Mouse (Mus musculus) intestine, embryonic 16.5 days (tissue): ENCODE data around the gene Kif23. TPM values are rescaled to one million over a fixed set of nuclear protein-coding genes. Genes with fewer than 3 reads are reported as not detected.
A peak's percentile ranks its signal among the peaks of the same experiment; 100 is the strongest.

Experiments used
- ATAC-seq: fragments of 200-750 bp; cut with Nextera tagmentation; 2 replicates; pipeline ENCODE4 v1.8.0; 2017; ENCODE audit warnings: moderate TSS enrichment, moderate library complexity
- H3K27ac ChIP-seq: fragments of 300-500 bp; sonication (generic); 2 replicates; pipeline ENCODE4 v1.5.1; 2014; ENCODE audit warnings: mild to moderate bottlenecking, low read length
- H3K27me3 ChIP-seq: fragments of 300-500 bp; sonication (generic); replicated peaks from 2 replicates; pipeline ENCODE4 v1.6.1; 2014; ENCODE audit warnings: low read length, control low read depth, mixed read lengths; ENCODE audit not compliant: control insufficient read depth, insufficient read depth
- H3K36me3 ChIP-seq: fragments of 300-500 bp; sonication (generic); 2 replicates; pipeline ENCODE4 v1.6.1; 2014; ENCODE audit warnings: low read length, control low read depth; ENCODE audit not compliant: control insufficient read depth, insufficient read depth
- H3K4me1 ChIP-seq: fragments of 300-500 bp; sonication (generic); 2 replicates; pipeline ENCODE4 v1.6.1; 2014; ENCODE audit warnings: low read length, control low read depth, mixed read lengths; ENCODE audit not compliant: control insufficient read depth, insufficient read depth
- H3K4me2 ChIP-seq: fragments of 300-500 bp; sonication (generic); 2 replicates; pipeline ENCODE4 v1.6.1; 2014; ENCODE audit warnings: low read depth, low read length, control low read depth
- H3K4me3 ChIP-seq: fragments of 300-500 bp; sonication (generic); 2 replicates; pipeline ENCODE4 v1.5.1; 2014; ENCODE audit warnings: mild to moderate bottlenecking, low read length
- H3K9ac ChIP-seq: fragments of 300-500 bp; sonication (generic); 2 replicates; pipeline ENCODE4 v1.6.1; 2014; ENCODE audit warnings: low read depth, low read length
- H3K9me3 ChIP-seq: fragments of 300-500 bp; sonication (generic); 2 replicates; pipeline ENCODE4 v1.6.1; 2016; ENCODE audit warnings: low read length, control low read depth; ENCODE audit not compliant: control insufficient read depth
- WGBS: fragments of 180-500 bp; shearing (Covaris S2); extraction: QIAGEN DNeasy Blood & Tissue Kit; methylation state at CpG from one replicate; pipeline ENCODE4 v1.1.7; 2014; 5-methylcytosine and 5-hydroxymethylcytosine counted together
- polyA plus RNA-seq: library from polyadenylated mRNA; unstranded; fragments of >200 nt; fragmentation: Nextera tagmentation; extraction: Ambion mirVana; gene quantifications from 2 replicates; pipeline ENCODE4 v1.2.1, GENCODE M21; 2015

Gene Kif23
- polyA plus RNA-seq, 1 experiment from 2014 or later = 82.8 TPM

- H3K4me1 ChIP-seq = 0 out of 2 replicates have a peak, but pooled peaks cover 3% of the 10 kb centered on the region
- H3K36me3 ChIP-seq = no peaks in the 10 kb centered on the region
- WGBS = 2% methylated on average over 7 of the region's 8 CpGs
- ATAC-seq = peak; percentile 61; the same call in 1 of the 2 replicates
- no peak overlapping the region for H3K4me2 ChIP-seq
- H3K27ac ChIP-seq = no peak overlapping the region
- H3K9me3 ChIP-seq = no peaks in the 10 kb centered on the region
- H3K9ac ChIP-seq = no peak overlapping the region
- H3K27me3 ChIP-seq = 0 out of 2 replicates have a peak, but pooled peaks cover 12% of the 10 kb centered on the region
- no peak overlapping the region for H3K4me3 ChIP-seq
Observed at GRCm38 (mm10) chr9:61898401-61898800, 48.2 kb downstream of the Kif23 start.

GRCm38 (mm10) chr9:61895014-61895413 is 51.6 kb downstream of the Kif23 start:
- H3K27ac ChIP-seq = no peak overlapping the region
- H3K9me3 ChIP-seq = no peaks in the 10 kb centered on the region
- 0 out of 2 replicates have a peak, but pooled peaks cover 3% of the 10 kb centered on the region for H3K4me1 ChIP-seq
- 0 out of 2 replicates have a peak, but pooled peaks cover 10% of the 10 kb centered on the region for H3K27me3 ChIP-seq
- no peak overlapping the region for H3K4me2 ChIP-seq
- 47% methylated on average over 8 of the region's 8 CpGs for WGBS
- no peak overlapping the region for H3K9ac ChIP-seq
- no peak overlapping the region for H3K4me3 ChIP-seq
- no peak for ATAC-seq
- no peaks in the 10 kb centered on the region for H3K36me3 ChIP-seq

GRCm38 (mm10) chr9:61889855-61890254 is 56.7 kb downstream of the Kif23 start:
- no peak for ATAC-seq
- no peak overlapping the region for H3K4me2 ChIP-seq
- H3K9me3 ChIP-seq = no peaks in the 10 kb centered on the region
- no peaks in the 10 kb centered on the region for H3K36me3 ChIP-seq
- no peak overlapping the region for H3K27ac ChIP-seq
- no peaks in the 10 kb centered on the region for H3K27me3 ChIP-seq
- H3K4me1 ChIP-seq = no peaks in the 10 kb centered on the region
- WGBS = 63% methylated on average over 8 of the region's 8 CpGs
- no peak overlapping the region for H3K4me3 ChIP-seq
- H3K9ac ChIP-seq = no peak overlapping the region

GRCm38 (mm10) chr9:61887661-61888379 is 58.8 kb downstream of the Kif23 start:
- no peaks in the 10 kb centered on the region for H3K4me1 ChIP-seq
- no peaks in the 10 kb centered on the region for H3K36me3 ChIP-seq
- no peak overlapping the region for H3K27ac ChIP-seq
- no peak overlapping the region for H3K4me3 ChIP-seq
- H3K4me2 ChIP-seq = no peak overlapping the region
- ATAC-seq = no peak
- no peak overlapping the region for H3K9ac ChIP-seq
- WGBS = 59% methylated on average over 11 of the region's 11 CpGs
- H3K9me3 ChIP-seq = no peaks in the 10 kb centered on the region
- no peaks in the 10 kb centered on the region for H3K27me3 ChIP-seq

GRCm38 (mm10) chr9:61885964-61886363 is 60.6 kb downstream of the Kif23 start:
- Histone ChIP-seq H3K27ac (no peak overlapping the region), H3K4me3 (no peak overlapping the region), H3K4me2 (no peak overlapping the region), H3K4me1 (no peaks in the 10 kb centered on the region), H3K9me3 (no peaks in the 10 kb centered on the region), H3K9ac (no peak overlapping the region), H3K27me3 (no peaks in the 10 kb centered on the region), H3K36me3 (no peaks in the 10 kb centered on the region)
- WGBS = 81% methylated on average over 7 of the region's 7 CpGs
- ATAC-seq = no peak

- H3K9me3 ChIP-seq = no peaks in the 10 kb centered on the region
- no peak for ATAC-seq
- 70% methylated on average over 13 of the region's 13 CpGs for WGBS
Observed at GRCm38 (mm10) chr9:61884936-61885335, 61.6 kb downstream of the Kif23 start.

GRCm38 (mm10) chr9:61884375-61884774 is 62.2 kb downstream of the Kif23 start:
- Histone ChIP-seq H3K4me2 (no peak overlapping the region), H3K9me3 (no peaks in the 10 kb centered on the region), H3K4me1 (no peaks in the 10 kb centered on the region), H3K9ac (no peak overlapping the region), H3K27ac (no peak overlapping the region), H3K4me3 (no peak overlapping the region), H3K36me3 (no peaks in the 10 kb centered on the region), H3K27me3 (no peaks in the 10 kb centered on the region)
- WGBS = 78% methylated on average over 7 of the region's 7 CpGs
- no peak for ATAC-seq

More at GRCm38 (mm10) chr9:61884936-61885335, 61.6 kb downstream of the Kif23 start:
- H3K4me1 ChIP-seq = no peaks in the 10 kb centered on the region
- no peaks in the 10 kb centered on the region for H3K27me3 ChIP-seq
- no peak overlapping the region for H3K4me3 ChIP-seq
- H3K4me2 ChIP-seq = no peak overlapping the region
- H3K9ac ChIP-seq = no peak overlapping the region
- H3K36me3 ChIP-seq = no peaks in the 10 kb centered on the region
- no peak overlapping the region for H3K27ac ChIP-seq

- Histone ChIP-seq H3K9me3 (no peaks in the 10 kb centered on the region), H3K9ac (no peak overlapping the region), H3K4me1 (0 out of 2 replicates have a peak, but pooled peaks cover 4% of the 10 kb centered on the region), H3K27me3 (no peaks in the 10 kb centered on the region), H3K36me3 (no peaks in the 10 kb centered on the region), H3K4me2 (no peak overlapping the region), H3K27ac (no peak overlapping the region), H3K4me3 (no peak overlapping the region)
- no peak for ATAC-seq
- 67% methylated on average over 3 of the region's 3 CpGs for WGBS
Observed at GRCm38 (mm10) chr9:61882179-61882578, 64.4 kb downstream of the Kif23 start.

GRCm38 (mm10) chr9:61878889-61879288 is 67.7 kb downstream of the Kif23 start:
- H3K9ac ChIP-seq = no peak overlapping the region
- no peak for ATAC-seq
- H3K27ac ChIP-seq = no peak overlapping the region
- WGBS = 43% methylated on average over 2 of the region's 2 CpGs
- H3K4me2 ChIP-seq = no peak overlapping the region
- 0 out of 2 replicates have a peak, but pooled peaks cover 4% of the 10 kb centered on the region for H3K4me1 ChIP-seq
- H3K9me3 ChIP-seq = no peaks in the 10 kb centered on the region
- H3K4me3 ChIP-seq = no peak overlapping the region
- H3K36me3 ChIP-seq = no peaks in the 10 kb centered on the region
- no peaks in the 10 kb centered on the region for H3K27me3 ChIP-seq
